Comparison of ENCODE assay signal across 13 mouse cellular contexts in genomic region chrX:68954687-68955086, GRCm38 (mm10).
DNase-seq lines count a peak whose midpoint lies in the region; ATAC-seq and TF ChIP-seq lines count a peak whose summit lies in the region.
"Had no signal": no experiment of that assay in that cellular context is flagged by ENCODE, and none has a peak within 500 bp of the region (broad histone marks: within the 10 kb centered on the region; RNA-seq: fewer than 3 reads in every experiment).

No protein-coding gene starts in this region.

- no peaks in the 10 kb centered on the region for H3K9me3 ChIP-seq in lung, embryonic 14.5 days (ENCODE audit: low read depth, low read length)
- H3K9me3 ChIP-seq: limb, embryonic 15.5 days had no signal

- H3K4me2 ChIP-seq in lung, embryonic 14.5 days, result no peak overlapping the region
- H3K4me2 ChIP-seq: limb, embryonic 15.5 days had no signal

- intact Hi-C loops in heart, postnatal 25 days (cut with DNase I), result loop anchor here (5.0 to 10.0 kb wide), 2 partner anchors 1210 to 1378 kb away; no protein-coding TSS in a partner anchor

- no peak overlapping the region for H3K4me3 ChIP-seq in lung, embryonic 14.5 days (ENCODE audit: low read depth, low read length)
- H3K4me3 ChIP-seq in cortical plate, adult 2 months (ENCODE audit: insufficient read depth, low read length), result no peak overlapping the region
- H3K4me3 ChIP-seq: limb, embryonic 15.5 days had no signal

- ATAC-seq in lung, embryonic 14.5 days (ENCODE audit: insufficient read depth), result no peak
- ATAC-seq: CD4-positive, CD25-positive, alpha-beta regulatory T cell, adult 4 months had no signal

- H3K9ac ChIP-seq in lung, embryonic 14.5 days, result no peak overlapping the region
- H3K9ac ChIP-seq: limb, embryonic 15.5 days had no signal

- H3K27ac ChIP-seq in lung, embryonic 14.5 days (ENCODE audit: low read depth), result no peak overlapping the region
- no peak overlapping the region for H3K27ac ChIP-seq in cortical plate, adult 2 months (ENCODE audit: insufficient read depth, low read length)
- H3K27ac ChIP-seq: limb, embryonic 15.5 days; macrophage had no signal

- no peaks in the 10 kb centered on the region for H3K36me3 ChIP-seq in lung, embryonic 14.5 days (ENCODE audit: insufficient read depth)
- H3K36me3 ChIP-seq: limb, embryonic 15.5 days had no signal

- TF ChIP-seq POLR2A in cortical plate, adult 2 months (IDR thresholded peaks at IDR 0.05; ENCODE audit: extremely low read depth, insufficient read depth, low read length), result no peak

- WGBS in lung, embryonic 14.5 days, result 20% methylated on average over 1 of the region's 1 CpGs

- no peaks in the 10 kb centered on the region for H3K4me1 ChIP-seq in lung, embryonic 14.5 days (ENCODE audit: insufficient read depth)
- H3K4me1 ChIP-seq in cortical plate, adult 2 months (ENCODE audit: control insufficient read depth, insufficient read depth, low read length), result no peaks in the 10 kb centered on the region
- H3K4me1 ChIP-seq: limb, embryonic 15.5 days had no signal

- TF ChIP-seq CTCF in lung, embryonic 14.5 days (IDR thresholded peaks at IDR 0.05; ENCODE audit: low read depth), result peak; percentile 40
- TF ChIP-seq CTCF in cortical plate, adult 2 months (IDR thresholded peaks at IDR 0.05; ENCODE audit: extremely low read depth, insufficient read depth, low read length), result peak; percentile 35; the same call in 1 of the 2 replicates

- peak; percentile 1 for DNase-seq in heart, adult 8-10 months (ENCODE audit: low spot score)
- no peak for DNase-seq in heart, postnatal 25 days (ENCODE audit: low spot score)
- peak; percentile 42 for DNase-seq in lung, embryonic 14.5 days
- DNase-seq in lung, postnatal 4 days, result no peak
- peak; percentile 21 for DNase-seq in forelimb bud, embryonic 11.5 days (ENCODE audit: low read depth, low spot score)
- no peak for DNase-seq in T-cell, adult 2 months (ENCODE audit: low spot score)
- DNase-seq: kidney, postnatal 10 days; right cerebral cortex, postnatal 25 days; thymus, postnatal 36 days had no signal

- H3K27me3 ChIP-seq in lung, embryonic 14.5 days (ENCODE audit: insufficient read depth, low read length), result no peaks in the 10 kb centered on the region
- H3K27me3 ChIP-seq: limb, embryonic 15.5 days had no signal

Comparison
In these comparisons a context has a peak if more than half of its experiments do, and no peak if none do; other contexts are left out.
1. DNase-seq: peak in heart, adult 8-10 months (single experiment), lung, embryonic 14.5 days (single experiment) and forelimb bud, embryonic 11.5 days (single experiment); none in heart, postnatal 25 days (single experiment), lung, postnatal 4 days (0 of 2) and T-cell, adult 2 months (single experiment).